Mouse (Mus musculus) layer of hippocampus, postnatal 10 days (tissue): ENCODE data around the gene Cflar. TPM values are rescaled to one million over a fixed set of nuclear protein-coding genes. Genes with fewer than 3 reads are reported as not detected.
"Not testable (repeated sequence)": the region's sequence is repeated elsewhere in the genome, so short reads cannot be mapped to it uniquely, and the experiment has no call there.

Experiments
- DNase-seq, 2 experiments: peaks; one replicate each; pipeline ENCODE4 v3.0.0; 2021; ENCODE audit warnings: low spot score in 2 of 2
- total RNA-seq, 2 experiments: library from RNA; stranded (reverse); gene quantifications; 2 replicates each; pipeline ENCODE4 v1.2.3; 2021

Gene Cflar
- total RNA-seq, 2 experiments from 2014 or later: 32.7 to 32.9 TPM

- DNase-seq: no peak
Measured at GRCm38 (mm10) chr1:58727747-58728589, 16.7 kb downstream of the Cflar start.

- no peak for DNase-seq
Measured at GRCm38 (mm10) chr1:58728590-58728868, 17.2 kb downstream of the Cflar start.

- DNase-seq: no peak
Measured at GRCm38 (mm10) chr1:58733636-58734035, 22.3 kb downstream of the Cflar start.

GRCm38 (mm10) chr1:58734043-58734920, 23.0 kb downstream of the Cflar start:
- DNase-seq: no peak

- no peak for DNase-seq
Measured at GRCm38 (mm10) chr1:58735962-58736361, 24.7 kb downstream of the Cflar start.

GRCm38 (mm10) chr1:58736968-58737367, 25.7 kb downstream of the Cflar start:
- DNase-seq: peak in 1 of 2 experiments; percentile 42

- DNase-seq: peak; percentile 42 to 53
Measured at GRCm38 (mm10) chr1:58739529-58739928, 28.2 kb downstream of the Cflar start.

GRCm38 (mm10) chr1:58742571-58743021, 31.3 kb downstream of the Cflar start:
- DNase-seq: no peak

- DNase-seq: no peak
Measured at GRCm38 (mm10) chr1:58743252-58743651, 31.9 kb downstream of the Cflar start.

GRCm38 (mm10) chr1:58744645-58745044, 33.3 kb downstream of the Cflar start:
- no peak for DNase-seq

GRCm38 (mm10) chr1:58746880-58747279, 35.6 kb downstream of the Cflar start:
- peak; percentile 56 to 74 for DNase-seq

- no peak for DNase-seq
Measured at GRCm38 (mm10) chr1:58759451-58759850, 48.1 kb downstream of the Cflar start.

GRCm38 (mm10) chr1:58760581-58760980, 49.3 kb downstream of the Cflar start:
- no peak for DNase-seq

GRCm38 (mm10) chr1:58761391-58762275, 50.3 kb downstream of the Cflar start:
- not testable (repeated sequence) for DNase-seq

- no peak for DNase-seq
Measured at GRCm38 (mm10) chr1:58762576-58762975, 51.3 kb downstream of the Cflar start.

GRCm38 (mm10) chr1:58766446-58766845, 55.1 kb downstream of the Cflar start:
- not testable (repeated sequence) for DNase-seq

- no peak for DNase-seq
Measured at GRCm38 (mm10) chr1:58769136-58769535, 57.8 kb downstream of the Cflar start.

GRCm38 (mm10) chr1:58769701-58770100, 58.4 kb downstream of the Cflar start:
- DNase-seq: no peak

GRCm38 (mm10) chr1:58770111-58770720, 58.9 kb downstream of the Cflar start:
- peak; percentile 39 to 54 for DNase-seq

- no peak for DNase-seq
Measured at GRCm38 (mm10) chr1:58772084-58772483, 60.8 kb downstream of the Cflar start.

- DNase-seq: no peak
Measured at GRCm38 (mm10) chr1:58773280-58773679, 62.0 kb downstream of the Cflar start.
